In genomic region chr15:8161841-8162240, GRCm38 (mm10) we compare ENCODE assay signal across 15 mouse cellular contexts.
"Had no signal": no experiment of that assay in that cellular context is flagged by ENCODE, and none has a peak within 500 bp of the region (broad histone marks: within the 10 kb centered on the region; RNA-seq: fewer than 3 reads in every experiment).

No protein-coding gene starts in this region.

- H3K9ac ChIP-seq: lung, embryonic 15.5 days; midbrain, embryonic 13.5 days; midbrain, embryonic 15.5 days; neural tube, embryonic 12.5 days had no signal

- H3K27me3 ChIP-seq: lung, embryonic 15.5 days; megakaryocyte, embryonic 14.5 days; midbrain, embryonic 13.5 days; midbrain, embryonic 15.5 days; neural tube, embryonic 12.5 days had no signal

- H3K4me2 ChIP-seq: lung, embryonic 15.5 days; midbrain, embryonic 11.5 days; midbrain, embryonic 13.5 days; midbrain, embryonic 15.5 days; neural tube, embryonic 12.5 days had no signal

- ATAC-seq: lung, postnatal 0 days; midbrain, embryonic 13.5 days; midbrain, embryonic 15.5 days had no signal

- H3K4me3 ChIP-seq: lung, embryonic 15.5 days; megakaryocyte, embryonic 14.5 days; midbrain, embryonic 13.5 days; midbrain, embryonic 15.5 days; neural tube, embryonic 12.5 days had no signal

- H3K27ac ChIP-seq: lung, embryonic 15.5 days; macrophage; midbrain, embryonic 13.5 days; midbrain, embryonic 15.5 days; neural tube, embryonic 12.5 days had no signal

- DNase-seq: lung, adult 2 months; lung, postnatal 14 days; lung, postnatal 36 days; right cerebral cortex, postnatal 14 days; thymus, adult 18-20 months; thymus, postnatal 14 days; thymus, postnatal 36 days had no signal

- H3K9me3 ChIP-seq: lung, embryonic 15.5 days; megakaryocyte, embryonic 14.5 days; midbrain, embryonic 13.5 days; midbrain, embryonic 15.5 days; neural tube, embryonic 12.5 days had no signal

- H3K4me1 ChIP-seq: lung, embryonic 15.5 days; megakaryocyte, embryonic 14.5 days; midbrain, embryonic 13.5 days; midbrain, embryonic 15.5 days; neural tube, embryonic 12.5 days had no signal
